Mouse (Mus musculus): Measurements from ENCODE around the gene Camta2. TPM values are rescaled to one million over a fixed set of nuclear protein-coding genes. Genes with fewer than 3 reads are reported as not detected.

The Camta2 gene
- total and polyA plus RNA-seq, 3 experiments = 32.5 to 37.9 (median 37.8) TPM

DNA sequence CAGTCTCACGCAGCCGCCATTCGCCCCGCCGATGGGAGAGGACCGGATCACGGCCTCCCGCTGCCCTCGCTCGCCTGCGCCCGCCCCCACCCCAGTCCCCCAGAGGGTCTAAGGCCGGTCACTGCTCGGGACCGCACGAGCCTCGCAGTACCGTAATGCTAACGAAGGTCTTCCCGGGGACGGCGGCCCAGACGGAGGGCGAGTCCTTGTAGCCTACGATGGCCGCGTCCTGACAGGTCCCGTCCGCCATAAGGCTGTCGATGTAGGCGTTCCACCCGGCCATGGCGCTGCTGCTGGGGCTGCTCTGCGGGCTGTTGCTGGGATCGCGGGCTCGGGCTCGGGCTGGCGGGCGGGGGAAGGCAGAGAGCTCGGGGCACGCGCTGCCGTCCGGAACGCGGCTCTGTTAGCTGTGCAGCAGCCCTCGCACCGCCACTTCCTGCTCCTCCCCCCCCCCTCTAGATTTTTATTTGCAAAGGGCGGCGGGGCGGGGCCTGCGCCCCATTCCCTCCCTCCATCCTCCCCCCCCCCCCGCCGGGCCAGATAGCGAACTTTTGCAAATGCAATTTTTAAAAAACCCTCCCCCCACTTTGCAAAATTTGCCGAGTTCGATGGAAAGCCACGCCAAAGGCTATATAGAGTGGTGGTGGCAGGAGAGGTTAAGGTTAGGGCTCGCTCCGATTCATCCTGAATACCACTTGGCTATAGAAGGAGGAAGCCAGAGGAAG, 33.5 kb downstream of the Camta2 start, which contains the start of gene Pfn1:
TSS of gene Pfn1 (minus strand) at position 447 of the 725 bp plus-strand sequence.
- Histone ChIP-seq H3K4me1 (ENCODE audit: control insufficient read depth, insufficient read depth, low read length) (peaks cover 3% of the 10 kb centered on the region; the same call in 1 of the 2 replicates), H3K36me3 (ENCODE audit: control insufficient read depth, insufficient read depth, low read length) (peaks cover 22% of the 10 kb centered on the region), H3K27ac (peak within 1 kb of the TSS; percentile 99), H3K79me2 (replicated peaks; ENCODE audit: control insufficient read depth, insufficient read depth, low read length) (peaks cover 4% of the 10 kb centered on the region), H3K4me3 (peak within 1 kb of the TSS; percentile 100), H3K27me3 (ENCODE audit: control insufficient read depth, insufficient read depth, low read length) (no peaks in the 10 kb centered on the region), H3K9ac (ENCODE audit: low read depth, low read length) (peak within 1 kb of the TSS; percentile 98)
- TF ChIP-seq EP300 (IDR thresholded peaks at IDR 0.05; ENCODE audit: insufficient read depth, low read depth, low read length) (no peak), CTCF (IDR thresholded peaks at IDR 0.05) (no peak), POLR2A (IDR thresholded peaks at IDR 0.05; ENCODE audit: insufficient read depth, low read depth, low read length) (peak; percentile 86)
- DNase-seq = peak; percentile 82 to 85
- intact Hi-C loops (cut with DNase I) = loop anchor here (2.0 kb wide), 1 partner anchor 14 kb away; the partner anchor contains the start of gene Spag7
- under 1% methylated on average over 56 of the region's 61 CpGs for WGBS

DNA sequence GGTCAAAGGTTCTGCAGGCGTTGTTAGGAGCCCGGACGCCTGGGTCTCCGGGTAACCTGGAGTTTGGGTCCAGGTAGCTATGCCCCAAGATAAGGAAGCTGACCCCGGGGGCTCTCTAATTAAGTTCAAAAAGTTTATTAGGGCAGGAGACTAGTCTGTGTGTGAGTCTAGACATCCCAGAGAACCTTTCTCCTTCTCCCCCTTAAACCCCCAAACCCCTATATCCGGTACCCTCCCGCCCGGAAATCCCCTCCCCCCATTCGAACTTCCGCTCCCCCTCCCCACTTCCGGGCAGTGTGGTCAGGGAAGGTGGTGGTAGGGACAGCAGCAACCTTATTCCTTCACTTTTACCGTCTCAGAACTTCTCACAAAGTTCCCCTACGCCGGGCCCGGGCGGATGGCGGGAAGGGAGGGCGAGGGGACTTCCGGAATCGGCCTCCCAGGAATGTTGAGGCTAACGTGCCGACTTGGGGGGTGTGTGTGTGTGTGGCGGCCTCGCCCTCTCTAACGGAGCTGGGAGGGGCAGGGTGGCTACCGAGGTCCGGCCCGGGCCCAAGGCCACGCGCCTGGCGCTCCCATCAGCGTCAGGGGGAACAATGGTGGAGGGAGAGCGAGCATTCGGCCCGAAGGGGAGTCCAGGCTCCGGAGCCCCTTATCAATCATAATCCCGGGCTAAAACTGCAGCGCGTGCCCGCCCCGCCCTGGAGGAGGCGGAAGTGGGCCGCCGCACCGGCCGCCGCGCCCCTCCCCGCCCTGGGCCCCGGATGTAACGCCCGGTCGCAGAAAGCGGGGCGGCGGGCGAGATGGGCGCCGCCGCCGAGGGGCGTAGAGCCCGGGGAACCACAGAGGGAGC, 34.3 kb downstream of the Camta2 start:
- no peaks in the 10 kb centered on the region for H3K27me3 ChIP-seq (ENCODE audit: control insufficient read depth, insufficient read depth, low read length)
- WGBS = under 1% methylated on average over 63 of the region's 63 CpGs
- H3K4me3 ChIP-seq = peak overlapping the region; percentile 100
- H3K4me1 ChIP-seq (ENCODE audit: control insufficient read depth, insufficient read depth, low read length) = peaks cover 4% of the 10 kb centered on the region
- peak overlapping the region; percentile 98 for H3K9ac ChIP-seq (ENCODE audit: low read depth, low read length)
- peak overlapping the region; percentile 99 for H3K27ac ChIP-seq
- intact Hi-C loops (cut with DNase I) = loop anchor here (2.0 kb wide), 1 partner anchor 15 kb away; the partner anchor contains the start of gene Spag7
- peaks cover 4% of the 10 kb centered on the region for H3K79me2 ChIP-seq (replicated peaks; ENCODE audit: control insufficient read depth, insufficient read depth, low read length)
- H3K36me3 ChIP-seq (ENCODE audit: control insufficient read depth, insufficient read depth, low read length) = peaks cover 25% of the 10 kb centered on the region
- TF ChIP-seq POLR2A (IDR thresholded peaks at IDR 0.05; ENCODE audit: insufficient read depth, low read depth, low read length) (peak; percentile 54; the same call in 1 of the 2 replicates), EP300 (IDR thresholded peaks at IDR 0.05; ENCODE audit: insufficient read depth, low read depth, low read length) (no peak)
- DNase-seq = peak; percentile 86

GRCm38 (mm10) chr11:70652884-70653344, 35.0 kb downstream of the Camta2 start:
- peaks cover 5% of the 10 kb centered on the region for H3K4me1 ChIP-seq (ENCODE audit: control insufficient read depth, insufficient read depth, low read length)
- WGBS = 17% methylated on average over 6 of the region's 6 CpGs
- intact Hi-C loops (cut with DNase I) = no loop called here

DNA sequence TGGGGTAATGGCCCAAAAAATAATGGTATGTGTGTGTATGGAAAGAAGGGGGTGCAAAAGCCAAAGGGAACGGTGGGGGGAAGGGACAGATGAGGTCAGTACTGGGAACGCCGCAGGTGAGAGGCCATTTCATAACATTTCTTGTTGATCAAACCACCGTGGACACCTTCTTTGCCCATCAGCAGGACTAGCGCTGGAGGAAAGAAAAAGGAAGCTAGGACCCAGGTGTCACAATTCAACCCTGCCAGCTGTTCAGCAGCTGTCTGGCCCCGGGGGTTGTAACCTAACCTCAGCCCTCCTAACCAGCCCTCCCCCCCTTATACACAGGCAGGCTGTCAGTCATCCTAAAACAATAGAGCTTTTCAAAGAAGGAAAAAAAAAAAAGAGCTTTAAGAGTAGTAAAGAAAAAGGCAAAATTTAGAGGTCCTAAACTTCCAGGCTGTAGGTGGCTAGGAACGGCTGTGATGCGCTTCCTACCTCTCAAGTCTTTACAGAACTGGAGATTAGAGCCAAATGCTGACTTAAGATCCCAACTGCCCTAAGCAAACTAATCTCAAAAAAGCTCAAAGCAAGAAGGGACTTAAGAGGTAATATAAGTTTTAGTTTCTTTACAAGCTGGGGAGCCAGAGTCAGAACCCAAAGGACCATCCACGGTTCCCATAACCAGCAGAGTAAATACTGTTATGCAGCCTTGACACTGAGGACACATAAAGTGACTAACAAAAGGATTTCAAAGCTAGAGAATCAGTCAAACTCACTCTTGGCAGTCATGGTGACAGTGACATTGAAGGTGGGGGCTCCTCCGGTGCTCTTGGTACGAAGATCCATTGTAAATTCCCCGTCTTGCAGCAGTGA, 35.6 kb downstream of the Camta2 start:
- TF ChIP-seq POLR2A (IDR thresholded peaks at IDR 0.05; ENCODE audit: insufficient read depth, low read depth, low read length) = no peak; the same call in 1 of the 2 replicates
- TF ChIP-seq EP300 (IDR thresholded peaks at IDR 0.05; ENCODE audit: insufficient read depth, low read depth, low read length) = no peak
- no peak for TF ChIP-seq CTCF (IDR thresholded peaks at IDR 0.05)
- Histone ChIP-seq H3K79me2 (replicated peaks; ENCODE audit: control insufficient read depth, insufficient read depth, low read length) (peaks cover 8% of the 10 kb centered on the region), H3K9ac (ENCODE audit: low read depth, low read length) (no peak overlapping the region), H3K4me3 (peak overlapping the region; percentile 100), H3K27me3 (ENCODE audit: control insufficient read depth, insufficient read depth, low read length) (no peaks in the 10 kb centered on the region), H3K27ac (peak overlapping the region; percentile 99), H3K36me3 (ENCODE audit: control insufficient read depth, insufficient read depth, low read length) (peaks cover 29% of the 10 kb centered on the region), H3K4me1 (ENCODE audit: control insufficient read depth, insufficient read depth, low read length) (peaks cover 6% of the 10 kb centered on the region)
- DNase-seq = peak; percentile 16 to 26
- WGBS = 26% methylated on average over 12 of the region's 12 CpGs
- intact Hi-C loops (cut with DNase I) = no loop called here

More at GRCm38 (mm10) chr11:70652884-70653344, 35.0 kb downstream of the Camta2 start:
- Histone ChIP-seq H3K27me3 (ENCODE audit: control insufficient read depth, insufficient read depth, low read length) (no peaks in the 10 kb centered on the region), H3K36me3 (ENCODE audit: control insufficient read depth, insufficient read depth, low read length) (peaks cover 29% of the 10 kb centered on the region), H3K79me2 (replicated peaks; ENCODE audit: control insufficient read depth, insufficient read depth, low read length) (peaks cover 5% of the 10 kb centered on the region), H3K4me3 (peak overlapping the region; percentile 100), H3K9ac (ENCODE audit: low read depth, low read length) (peak overlapping the region; percentile 15; the same call in 1 of the 2 replicates), H3K27ac (peak overlapping the region; percentile 99)
- TF ChIP-seq EP300 (IDR thresholded peaks at IDR 0.05; ENCODE audit: insufficient read depth, low read depth, low read length) (no peak), CTCF (IDR thresholded peaks at IDR 0.05) (no peak), POLR2A (IDR thresholded peaks at IDR 0.05; ENCODE audit: insufficient read depth, low read depth, low read length) (no peak)
- DNase-seq = peak in 1 of 2 experiments; percentile 4

- TF ChIP-seq CTCF (IDR thresholded peaks at IDR 0.05) (no peak), POLR2A (IDR thresholded peaks at IDR 0.05; ENCODE audit: insufficient read depth, low read depth, low read length) (no peak), EP300 (IDR thresholded peaks at IDR 0.05; ENCODE audit: insufficient read depth, low read depth, low read length) (0 out of 2 replicates have a peak, but pooled peaks have one; percentile 6)
- Histone ChIP-seq H3K27ac (no peak overlapping the region), H3K79me2 (replicated peaks; ENCODE audit: control insufficient read depth, insufficient read depth, low read length) (peaks cover 8% of the 10 kb centered on the region), H3K9ac (ENCODE audit: low read depth, low read length) (no peak overlapping the region), H3K27me3 (ENCODE audit: control insufficient read depth, insufficient read depth, low read length) (no peaks in the 10 kb centered on the region), H3K36me3 (ENCODE audit: control insufficient read depth, insufficient read depth, low read length) (peaks cover 29% of the 10 kb centered on the region), H3K4me3 (no peak overlapping the region), H3K4me1 (ENCODE audit: control insufficient read depth, insufficient read depth, low read length) (peaks cover 6% of the 10 kb centered on the region)
- DNase-seq = peak; percentile 18 to 23
- intact Hi-C loops (cut with DNase I) = no loop called here
- WGBS = 21% methylated on average over 2 of the region's 2 CpGs
Observed at GRCm38 (mm10) chr11:70651391-70651790, 36.5 kb downstream of the Camta2 start.
